Mouse (Mus musculus): ENCODE results near the gene Ube2u.

Gene Ube2u

DNA sequence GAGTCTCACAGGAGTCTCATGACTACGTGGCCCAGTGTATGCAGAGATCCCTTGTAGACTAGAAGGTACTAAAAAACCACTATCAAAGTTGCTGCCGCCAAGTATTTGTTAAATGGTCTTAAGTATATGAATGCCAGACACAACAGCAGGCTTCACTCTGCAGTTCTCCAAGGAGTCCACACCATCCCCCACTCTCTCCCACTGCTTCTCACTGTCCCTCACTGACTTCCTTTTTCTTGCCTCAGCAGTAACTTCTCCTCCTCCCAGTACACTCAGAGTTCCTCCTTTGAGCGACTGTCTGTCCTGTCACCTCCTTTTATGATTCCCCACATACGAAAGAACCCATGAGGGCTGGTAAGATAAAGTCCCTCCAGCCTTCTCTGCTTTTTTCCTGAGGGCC lies 69.3 kb downstream of the Ube2u start:
- DNase-seq (ENCODE audit: low spot score in 2 of 2), result no peak

DNA sequence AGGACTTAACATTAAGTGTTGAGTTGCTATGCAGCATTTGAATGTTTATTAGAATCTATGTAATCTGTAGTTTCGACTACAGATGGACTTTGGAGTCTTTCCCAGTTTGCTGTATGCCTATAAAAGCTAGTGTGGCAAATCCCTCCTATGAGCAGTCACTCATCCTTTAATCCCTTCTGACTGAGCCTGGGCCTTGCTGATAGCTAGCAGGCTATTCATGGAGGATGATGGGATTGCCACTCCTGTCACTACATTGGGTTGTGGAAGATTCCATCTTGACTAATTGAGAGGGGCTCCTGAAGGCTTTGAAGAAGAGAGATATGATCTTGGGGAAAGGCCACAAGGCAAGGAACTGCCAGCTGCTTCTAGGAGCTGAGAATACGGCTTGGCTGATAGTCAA lies 74.6 kb downstream of the Ube2u start:
- no peak for DNase-seq (ENCODE audit: low spot score in 2 of 2)

DNA sequence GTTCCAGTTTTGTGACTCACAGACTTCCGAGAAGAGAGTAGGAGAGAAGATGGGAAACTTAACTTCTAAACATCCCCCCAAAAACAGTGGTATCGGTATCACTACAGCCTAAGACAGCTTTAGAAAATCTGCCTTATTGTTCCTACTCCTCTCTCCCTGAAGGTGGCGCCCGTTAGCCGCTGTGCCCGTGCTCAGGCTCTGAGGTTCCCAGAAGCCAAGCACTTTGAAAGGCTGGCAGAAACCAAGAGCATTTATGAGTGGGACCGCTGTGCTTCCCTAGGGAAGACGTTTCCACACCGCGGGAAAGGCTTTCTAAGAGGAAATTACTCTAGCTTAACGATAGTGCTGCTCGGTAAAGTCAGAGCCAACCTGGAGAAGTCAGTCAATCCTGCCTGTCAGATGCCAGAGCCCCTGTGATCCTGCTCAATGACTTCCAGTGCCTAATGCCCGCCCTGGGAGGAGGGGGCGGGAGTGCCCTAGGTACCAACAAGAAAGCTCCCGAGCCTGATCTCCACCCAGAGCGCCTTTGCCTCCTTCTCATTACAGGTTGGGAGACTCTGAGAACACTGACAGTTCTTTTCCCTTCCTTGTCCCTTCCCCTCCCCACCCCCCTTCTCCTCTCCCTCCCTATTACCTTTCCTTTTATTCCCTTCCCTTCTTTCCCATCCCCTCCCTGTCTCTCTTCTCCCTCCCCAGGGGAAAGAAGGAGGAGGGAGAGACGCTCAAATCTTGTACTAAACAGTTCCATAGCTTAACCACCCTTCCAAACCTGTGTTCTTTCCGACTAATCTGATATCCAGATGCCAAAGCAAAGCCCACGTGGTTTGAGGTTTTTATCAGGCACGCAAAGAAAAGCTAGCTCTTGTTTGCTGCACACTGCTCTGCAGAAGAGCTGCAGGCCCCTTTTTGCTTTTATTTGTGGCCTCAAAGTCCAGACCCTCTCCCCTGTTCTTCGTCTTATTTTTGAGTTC lies 109.9 kb downstream of the Ube2u start:
- peak in 1 of 2 experiments; percentile 19 for DNase-seq (ENCODE audit: low spot score in 2 of 2)

- no peak for DNase-seq (ENCODE audit: low spot score in 2 of 2)
Measured at GRCm38 (mm10) chr4:100595771-100596170, 117.1 kb downstream of the Ube2u start.

- DNase-seq (ENCODE audit: low spot score in 2 of 2), result no peak
Measured at GRCm38 (mm10) chr4:100596630-100597029, 118.0 kb downstream of the Ube2u start.

GRCm38 (mm10) chr4:100597049-100597448 lies 118.4 kb downstream of the Ube2u start:
- no peak for DNase-seq (ENCODE audit: low spot score in 2 of 2)
